Mouse (Mus musculus) NIH3T3 (cell line): Measurements from ENCODE around the gene Fgd3.

Source experiments
- DNase-seq: peaks from one replicate; pipeline ENCODE4 v3.0.0-alpha.2; 2012; ENCODE audit warnings: low read depth

The Fgd3 gene

GRCm38 (mm10) chr13:49300771-49301170, 19.3 kb downstream of the Fgd3 start:
- peak; percentile 76 for DNase-seq

GRCm38 (mm10) chr13:49298514-49299381, 21.4 kb downstream of the Fgd3 start:
- DNase-seq: peak; percentile 68

- no peak for DNase-seq
Observed at GRCm38 (mm10) chr13:49296270-49296669, 23.8 kb downstream of the Fgd3 start.

GRCm38 (mm10) chr13:49294108-49294507, 26.0 kb downstream of the Fgd3 start:
- no peak for DNase-seq

GRCm38 (mm10) chr13:49291949-49292348, 28.2 kb downstream of the Fgd3 start:
- no peak for DNase-seq

- peak; percentile 25 for DNase-seq
Observed at GRCm38 (mm10) chr13:49291398-49291797, 28.7 kb downstream of the Fgd3 start.

GRCm38 (mm10) chr13:49287224-49287623, 32.9 kb downstream of the Fgd3 start:
- DNase-seq: no peak

- DNase-seq: no peak
Observed at GRCm38 (mm10) chr13:49286750-49287149, 33.4 kb downstream of the Fgd3 start.

- no peak for DNase-seq
Observed at GRCm38 (mm10) chr13:49283686-49284085, 36.4 kb downstream of the Fgd3 start.

- DNase-seq: no peak
Observed at GRCm38 (mm10) chr13:49282168-49282567, 37.9 kb downstream of the Fgd3 start.

- no peak for DNase-seq
Observed at GRCm38 (mm10) chr13:49271831-49272765, 48.0 kb downstream of the Fgd3 start.

- no peak for DNase-seq
Observed at GRCm38 (mm10) chr13:49270500-49270899, 49.6 kb downstream of the Fgd3 start.

GRCm38 (mm10) chr13:49267645-49268044, 52.5 kb downstream of the Fgd3 start:
- no peak for DNase-seq

GRCm38 (mm10) chr13:49260036-49260722, 59.9 kb downstream of the Fgd3 start:
- no peak for DNase-seq

GRCm38 (mm10) chr13:49257819-49258313, 62.2 kb downstream of the Fgd3 start:
- no peak for DNase-seq

GRCm38 (mm10) chr13:49252746-49253145, 67.4 kb downstream of the Fgd3 start:
- DNase-seq: peak; percentile 47

GRCm38 (mm10) chr13:49252113-49252512, 68.0 kb downstream of the Fgd3 start:
- DNase-seq: peak; percentile 35

- DNase-seq: no peak
Observed at GRCm38 (mm10) chr13:49250716-49251517, 69.2 kb downstream of the Fgd3 start.

- DNase-seq: no peak
Observed at GRCm38 (mm10) chr13:49249634-49250033, 70.5 kb downstream of the Fgd3 start.

- no peak for DNase-seq
Observed at GRCm38 (mm10) chr13:49248923-49249322, 71.2 kb downstream of the Fgd3 start.

GRCm38 (mm10) chr13:49248467-49248862, 71.6 kb downstream of the Fgd3 start, which contains the start of gene Susd3:
TSS of gene Susd3 (minus strand) at chr13:49248706.
- DNase-seq: no peak
